Mouse (Mus musculus) heart, embryonic 13.5 days (tissue): ENCODE data around the gene Prkacb. TPM values are rescaled to one million over a fixed set of nuclear protein-coding genes. Genes with fewer than 3 reads are reported as not detected.
"Not testable (repeated sequence)": the region's sequence is repeated elsewhere in the genome, so short reads cannot be mapped to it uniquely, and the experiment has no call there.

Experiments used
- ATAC-seq: fragments of 200-750 bp; cut with Nextera tagmentation; 2 replicates; pipeline ENCODE4 v1.8.0; 2017; ENCODE audit warnings: moderate TSS enrichment; ENCODE audit not compliant: insufficient number of reproducible peaks, low FRiP score, low TSS enrichment; ENCODE audit errors: extremely low read depth
- H3K27ac ChIP-seq: fragments of 300-500 bp; sonication (generic); replicated peaks from 2 replicates; pipeline ENCODE4 v1.5.1; 2015; ENCODE audit warnings: moderate library complexity, mild to moderate bottlenecking, inconsistent platforms
- H3K27me3 ChIP-seq: fragments of 300-500 bp; sonication (generic); replicated peaks from 2 replicates; pipeline ENCODE4 v1.6.1; 2015; ENCODE audit warnings: mild to moderate bottlenecking, inconsistent platforms
- H3K36me3 ChIP-seq: fragments of 300-500 bp; sonication (generic); 2 replicates; pipeline ENCODE4 v1.6.1; 2015; ENCODE audit warnings: mild to moderate bottlenecking, inconsistent platforms
- H3K4me1 ChIP-seq: fragments of 300-500 bp; sonication (generic); 2 replicates; pipeline ENCODE4 v1.6.1; 2015; ENCODE audit warnings: inconsistent platforms
- H3K4me2 ChIP-seq: fragments of 300-500 bp; sonication (generic); 2 replicates; pipeline ENCODE4 v1.6.1; 2015; ENCODE audit warnings: inconsistent platforms, mild to moderate bottlenecking, moderate library complexity
- H3K4me3 ChIP-seq: fragments of 300-500 bp; sonication (generic); 2 replicates; pipeline ENCODE4 v1.5.1; 2015; ENCODE audit warnings: moderate library complexity, mild to moderate bottlenecking, inconsistent platforms
- H3K9ac ChIP-seq: fragments of 300-500 bp; sonication (generic); 2 replicates; pipeline ENCODE4 v1.6.1; 2015; ENCODE audit warnings: inconsistent platforms, mild to moderate bottlenecking, moderate library complexity
- H3K9me3 ChIP-seq: fragments of 300-500 bp; sonication (generic); 2 replicates; pipeline ENCODE4 v1.6.1; 2016; ENCODE audit warnings: inconsistent platforms
- WGBS: fragments of 180-500 bp; shearing (Covaris S2); methylation state at CpG from one replicate; pipeline ENCODE4 v1.1.7; 2015; ENCODE audit warnings: mixed read lengths; 5-methylcytosine and 5-hydroxymethylcytosine counted together
- polyA plus RNA-seq: library from polyadenylated mRNA; unstranded; fragments of >200 nt; fragmentation: Nextera tagmentation; extraction: Ambion mirVana; gene quantifications from 2 replicates; pipeline ENCODE4 v1.2.1, GENCODE M21; 2015

Prkacb gene
- polyA plus RNA-seq, 1 experiment from 2014 or later, result 45.2 TPM

- H3K4me1 ChIP-seq, result peaks cover 25% of the 10 kb centered on the region
- 67% methylated on average over 5 of the region's 5 CpGs for WGBS
- H3K9ac ChIP-seq, result no peak overlapping the region
- no peak overlapping the region for H3K27ac ChIP-seq
- H3K4me3 ChIP-seq, result no peak overlapping the region
- ATAC-seq, result no peak
- H3K4me2 ChIP-seq, result no peak overlapping the region
- no peaks in the 10 kb centered on the region for H3K27me3 ChIP-seq
- H3K36me3 ChIP-seq, result no peaks in the 10 kb centered on the region
- no peaks in the 10 kb centered on the region for H3K9me3 ChIP-seq
These were observed 36.1 kb downstream of the Prkacb start for GRCm38 (mm10) chr3:146776711-146777110.

GRCm38 (mm10) chr3:146770853-146771252 is 41.9 kb downstream of the Prkacb start:
- WGBS, result 64% methylated on average over 2 of the region's 2 CpGs
- H3K27me3 ChIP-seq, result no peaks in the 10 kb centered on the region
- no peak for ATAC-seq
- no peak overlapping the region for H3K9ac ChIP-seq
- H3K9me3 ChIP-seq, result no peaks in the 10 kb centered on the region
- no peak overlapping the region for H3K4me3 ChIP-seq
- H3K4me1 ChIP-seq, result peaks cover 53% of the 10 kb centered on the region
- no peak overlapping the region for H3K27ac ChIP-seq
- H3K36me3 ChIP-seq, result no peaks in the 10 kb centered on the region
- H3K4me2 ChIP-seq, result peak overlapping the region; percentile 66

GRCm38 (mm10) chr3:146769940-146770659 is 42.7 kb downstream of the Prkacb start:
- Histone ChIP-seq H3K9me3 (no peaks in the 10 kb centered on the region), H3K4me1 (peaks cover 53% of the 10 kb centered on the region), H3K4me2 (peak overlapping the region; percentile 66), H3K36me3 (no peaks in the 10 kb centered on the region), H3K27me3 (no peaks in the 10 kb centered on the region), H3K9ac (peak overlapping the region; percentile 34), H3K4me3 (peak overlapping the region; percentile 40), H3K27ac (peak overlapping the region; percentile 51)
- 10% methylated on average over 17 of the region's 17 CpGs for WGBS
- ATAC-seq, result no peak

DNA sequence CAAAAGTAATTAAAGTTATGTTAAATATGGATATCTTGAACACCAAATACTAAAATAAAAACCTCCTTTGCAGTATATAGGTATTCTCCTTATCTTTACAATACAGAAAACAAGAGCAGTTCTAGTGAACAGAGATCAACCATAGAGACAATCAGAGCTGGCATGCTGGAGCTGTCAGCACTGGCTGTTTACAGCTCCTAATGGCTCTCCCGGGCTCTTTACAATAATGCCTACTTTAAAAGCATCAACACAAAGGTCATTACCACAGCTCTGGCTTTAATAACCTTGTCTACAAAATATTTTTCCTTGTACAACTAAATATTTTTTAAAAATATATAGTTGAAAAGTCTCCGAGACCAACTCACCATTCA is 43.2 kb downstream of the Prkacb start:
- Histone ChIP-seq H3K9me3 (no peaks in the 10 kb centered on the region), H3K4me2 (peak overlapping the region; percentile 66), H3K9ac (peak overlapping the region; percentile 34; the same call in 1 of the 2 replicates), H3K4me3 (peak overlapping the region; percentile 40), H3K27me3 (no peaks in the 10 kb centered on the region), H3K27ac (peak overlapping the region; percentile 51), H3K36me3 (no peaks in the 10 kb centered on the region), H3K4me1 (peaks cover 53% of the 10 kb centered on the region)
- no peak for ATAC-seq
- WGBS, result 24% methylated on average over 2 of the region's 2 CpGs

- WGBS, result 45% methylated on average over 3 of the region's 3 CpGs
- ATAC-seq, result no peak
- Histone ChIP-seq H3K4me1 (peaks cover 53% of the 10 kb centered on the region), H3K36me3 (no peaks in the 10 kb centered on the region), H3K4me3 (no peak overlapping the region), H3K9me3 (no peaks in the 10 kb centered on the region), H3K27ac (no peak overlapping the region), H3K27me3 (no peaks in the 10 kb centered on the region), H3K4me2 (peak overlapping the region; percentile 9; the same call in 1 of the 2 replicates), H3K9ac (no peak overlapping the region)
These were observed 43.9 kb downstream of the Prkacb start for GRCm38 (mm10) chr3:146768921-146769320.

DNA sequence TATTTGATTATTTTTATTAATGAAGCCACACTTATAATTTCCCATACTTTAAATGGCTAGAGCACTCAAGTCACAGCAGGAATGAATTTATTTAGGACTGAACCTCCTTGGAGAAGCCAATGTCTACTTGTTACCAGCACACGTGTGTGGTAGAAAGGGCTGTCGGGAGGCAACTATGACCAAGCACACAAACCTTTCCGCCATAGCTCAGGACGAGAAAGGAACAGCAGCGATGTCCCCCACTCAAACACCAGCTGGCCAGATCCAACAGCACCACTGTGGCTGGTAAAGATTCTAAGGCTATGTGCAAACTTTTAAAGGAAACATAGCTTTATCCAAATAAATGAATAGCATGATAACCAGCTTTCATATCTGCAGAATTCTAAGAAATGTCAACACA is 44.4 kb downstream of the Prkacb start:
- Histone ChIP-seq H3K9me3 (no peaks in the 10 kb centered on the region), H3K4me3 (no peak overlapping the region), H3K27me3 (no peaks in the 10 kb centered on the region), H3K36me3 (no peaks in the 10 kb centered on the region), H3K9ac (no peak overlapping the region), H3K4me1 (peaks cover 53% of the 10 kb centered on the region), H3K4me2 (no peak overlapping the region), H3K27ac (no peak overlapping the region)
- ATAC-seq, result no peak
- 82% methylated on average over 5 of the region's 5 CpGs for WGBS

- Histone ChIP-seq H3K27ac (peak overlapping the region; percentile 78), H3K9me3 (no peaks in the 10 kb centered on the region), H3K27me3 (no peaks in the 10 kb centered on the region), H3K4me3 (peak overlapping the region; percentile 31), H3K4me1 (peaks cover 53% of the 10 kb centered on the region), H3K9ac (peak overlapping the region; percentile 69), H3K36me3 (no peaks in the 10 kb centered on the region), H3K4me2 (peak overlapping the region; percentile 62)
- peak; percentile 37; the same call in 1 of the 2 replicates for ATAC-seq
- 16% methylated on average over 8 of the region's 8 CpGs for WGBS
These were observed 46.0 kb downstream of the Prkacb start for GRCm38 (mm10) chr3:146766701-146767181.

GRCm38 (mm10) chr3:146766071-146766605 is 46.7 kb downstream of the Prkacb start:
- H3K36me3 ChIP-seq, result no peaks in the 10 kb centered on the region
- H3K27me3 ChIP-seq, result no peaks in the 10 kb centered on the region
- peaks cover 50% of the 10 kb centered on the region for H3K4me1 ChIP-seq
- no peak for ATAC-seq
- WGBS, result 81% methylated on average over 4 of the region's 4 CpGs
- H3K4me3 ChIP-seq, result peak overlapping the region; percentile 31
- H3K9ac ChIP-seq, result peak overlapping the region; percentile 69
- H3K9me3 ChIP-seq, result no peaks in the 10 kb centered on the region
- H3K4me2 ChIP-seq, result peak overlapping the region; percentile 62
- H3K27ac ChIP-seq, result peak overlapping the region; percentile 78

DNA sequence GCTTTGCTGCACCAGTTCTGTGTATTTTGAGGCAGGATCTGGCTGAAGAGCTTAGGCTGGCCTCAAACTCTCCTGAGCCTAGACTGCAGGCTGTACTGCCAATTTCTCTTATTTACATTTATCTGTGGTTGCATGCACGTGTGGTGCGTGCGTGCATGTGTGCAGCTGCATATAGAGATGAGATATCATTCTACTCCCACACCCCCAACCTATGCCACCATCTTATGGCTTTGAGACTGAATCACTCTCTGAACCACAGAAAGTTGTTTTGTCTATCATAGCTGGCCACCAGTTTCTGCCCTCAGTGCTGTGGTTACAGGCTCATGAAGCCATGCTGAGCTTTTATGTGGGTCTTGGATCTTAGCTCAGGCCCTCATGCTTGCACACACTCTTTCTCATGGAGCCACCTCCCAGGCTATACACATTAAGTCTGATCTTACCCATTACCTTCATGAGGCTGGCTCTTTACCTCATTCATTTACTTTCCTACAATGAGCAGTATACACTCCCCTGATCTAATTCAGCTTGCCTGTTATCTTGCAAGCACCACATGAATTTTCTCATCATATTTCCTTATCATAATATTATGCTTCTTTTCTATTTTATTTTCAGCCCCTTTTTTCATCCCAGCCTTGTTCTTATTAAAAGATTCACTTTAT is 47.8 kb downstream of the Prkacb start:
- Histone ChIP-seq H3K4me1 (peaks cover 38% of the 10 kb centered on the region), H3K9me3 (no peaks in the 10 kb centered on the region), H3K9ac (no peak overlapping the region), H3K36me3 (no peaks in the 10 kb centered on the region), H3K4me2 (no peak overlapping the region), H3K4me3 (no peak overlapping the region), H3K27ac (no peak overlapping the region), H3K27me3 (no peaks in the 10 kb centered on the region)
- WGBS, result 87% methylated on average over 3 of the region's 3 CpGs
- ATAC-seq, result no peak

DNA sequence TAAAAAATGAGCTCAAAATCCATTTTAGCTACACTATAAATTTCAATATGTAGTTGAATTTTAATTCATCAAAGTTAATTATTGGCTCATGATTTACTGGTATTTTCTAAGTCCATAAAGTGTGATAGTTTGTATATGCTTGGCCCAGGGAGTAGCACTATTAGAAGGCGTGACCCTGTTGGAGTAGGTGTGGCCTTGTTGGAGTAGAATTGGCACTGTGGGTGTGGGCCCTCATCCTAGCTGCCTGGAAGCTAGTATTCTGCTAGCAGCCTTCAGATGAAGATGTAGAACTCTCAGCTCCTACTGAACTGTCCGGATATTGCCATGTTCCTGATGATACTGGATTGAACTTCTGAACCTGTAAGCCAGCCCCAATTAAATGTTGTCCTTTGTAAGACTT is 49.7 kb downstream of the Prkacb start:
- not testable (repeated sequence) for ATAC-seq, H3K27me3 ChIP-seq, H3K4me3 ChIP-seq, H3K27ac ChIP-seq, H3K4me2 ChIP-seq, H3K9me3 ChIP-seq, H3K36me3 ChIP-seq, H3K9ac ChIP-seq
- WGBS, result 81% methylated on average over 2 of the region's 2 CpGs
- H3K4me1 ChIP-seq, result peaks cover 22% of the 10 kb centered on the region

- no peak for ATAC-seq
- 88% methylated on average over 9 of the region's 9 CpGs for WGBS
- H3K36me3 ChIP-seq, result peaks cover 5% of the 10 kb centered on the region; the same call in 1 of the 2 replicates
These were observed 51.5 kb downstream of the Prkacb start for GRCm38 (mm10) chr3:146761276-146761675.

More at GRCm38 (mm10) chr3:146761276-146761675, 51.5 kb downstream of the Prkacb start:
- Histone ChIP-seq H3K27ac (no peak overlapping the region), H3K4me3 (no peak overlapping the region), H3K9ac (no peak overlapping the region), H3K4me1 (peaks cover 4% of the 10 kb centered on the region), H3K27me3 (no peaks in the 10 kb centered on the region), H3K9me3 (no peaks in the 10 kb centered on the region), H3K4me2 (no peak overlapping the region)
